Mouse (Mus musculus) limb, embryonic 15.5 days (tissue): ENCODE results near the gene Nudc. TPM values are rescaled to one million over a fixed set of nuclear protein-coding genes. Genes with fewer than 3 reads are reported as not detected.
A peak's percentile ranks its signal among the peaks of the same experiment; 100 is the strongest.

Experiments used
- ATAC-seq: fragments of 200-750 bp; cut with Nextera tagmentation; 2 replicates; pipeline ENCODE4 v1.8.0; 2017; ENCODE audit warnings: low read depth, moderate TSS enrichment; ENCODE audit not compliant: insufficient number of reproducible peaks, low FRiP score, low TSS enrichment
- H3K27ac ChIP-seq: fragments of 300-500 bp; sonication (generic); 2 replicates; pipeline ENCODE4 v1.5.1; 2015; ENCODE audit warnings: moderate library complexity, mild to moderate bottlenecking, inconsistent platforms
- H3K27me3 ChIP-seq: fragments of 300-500 bp; sonication (generic); 2 replicates; pipeline ENCODE4 v1.6.1; 2015; ENCODE audit warnings: inconsistent platforms
- H3K36me3 ChIP-seq: fragments of 300-500 bp; sonication (generic); 2 replicates; pipeline ENCODE4 v1.6.1; 2015; ENCODE audit warnings: inconsistent platforms
- H3K4me1 ChIP-seq: fragments of 300-500 bp; sonication (generic); 2 replicates; pipeline ENCODE4 v1.6.1; 2015; ENCODE audit warnings: inconsistent platforms
- H3K4me2 ChIP-seq: fragments of 300-500 bp; sonication (generic); 2 replicates; pipeline ENCODE4 v1.6.1; 2015; ENCODE audit warnings: mild to moderate bottlenecking, inconsistent platforms
- H3K4me3 ChIP-seq: fragments of 300-500 bp; sonication (generic); 2 replicates; pipeline ENCODE4 v1.5.1; 2015; ENCODE audit warnings: mild to moderate bottlenecking, inconsistent platforms
- H3K9ac ChIP-seq: fragments of 300-500 bp; sonication (generic); 2 replicates; pipeline ENCODE4 v1.6.1; 2015; ENCODE audit warnings: inconsistent platforms
- H3K9me3 ChIP-seq: fragments of 300-500 bp; sonication (generic); 2 replicates; pipeline ENCODE4 v1.6.1; 2016; ENCODE audit warnings: inconsistent platforms
- WGBS: fragments of 180-500 bp; shearing (Covaris S2); methylation state at CpG from one replicate; pipeline ENCODE4 v1.1.7; 2015; 5-methylcytosine and 5-hydroxymethylcytosine counted together
- polyA plus RNA-seq: library from polyadenylated mRNA; unstranded; fragments of >200 nt; fragmentation: Nextera tagmentation; extraction: Ambion mirVana; gene quantifications from 2 replicates; pipeline ENCODE4 v1.2.1, GENCODE M21; 2015

Nudc gene
- polyA plus RNA-seq, 1 experiment from 2014 or later = 247 TPM

DNA sequence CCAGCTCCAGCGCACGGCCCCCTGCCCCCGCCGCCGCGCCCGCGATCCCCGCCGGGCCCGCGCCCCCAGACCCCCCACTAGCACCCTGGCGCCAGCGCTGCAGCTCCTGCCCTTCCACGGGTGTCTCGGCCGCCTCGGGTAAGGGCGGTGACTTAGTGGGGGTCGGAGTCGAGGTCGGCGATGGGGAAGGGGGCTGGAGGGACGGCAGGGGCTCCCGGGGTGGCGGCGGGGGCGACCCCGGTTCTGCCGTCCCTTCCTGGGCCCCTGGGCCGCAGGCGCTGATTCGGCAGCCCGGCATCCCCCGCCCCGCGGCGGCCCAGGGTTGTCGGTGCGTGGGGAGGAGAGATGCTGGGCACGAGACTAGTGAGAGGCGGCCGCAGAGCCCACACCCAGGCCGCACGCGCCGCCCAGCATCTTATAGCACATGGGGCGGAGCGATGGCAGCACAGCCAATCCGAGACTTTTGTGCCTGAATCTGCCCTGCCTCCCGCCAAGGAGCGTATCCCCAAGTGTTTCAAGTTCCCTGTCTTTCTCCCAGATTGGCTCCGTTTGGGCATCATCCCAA is 47.6 kb downstream of the Nudc start, which contains the start of gene Trnp1:
Gene Trnp1, minus strand, starts transcription at position 391 of the 565 bp plus-strand sequence.
- H3K9ac ChIP-seq = peak within 1 kb of the TSS; percentile 56
- peaks cover 70% of the 10 kb centered on the region for H3K27me3 ChIP-seq
- H3K4me1 ChIP-seq = peaks cover 30% of the 10 kb centered on the region
- H3K36me3 ChIP-seq = no peaks in the 10 kb centered on the region
- under 1% methylated on average over 53 of the region's 53 CpGs for WGBS
- H3K4me3 ChIP-seq = peak within 1 kb of the TSS; percentile 65
- H3K4me2 ChIP-seq = peak within 1 kb of the TSS; percentile 99
- no peak within 1 kb of the TSS for H3K27ac ChIP-seq
- ATAC-seq = peak; percentile 87
- no peaks in the 10 kb centered on the region for H3K9me3 ChIP-seq

- H3K36me3 ChIP-seq = no peaks in the 10 kb centered on the region
- WGBS = under 1% methylated on average over 60 of the region's 70 CpGs
- H3K4me3 ChIP-seq = peak overlapping the region; percentile 65
- H3K4me1 ChIP-seq = peaks cover 30% of the 10 kb centered on the region
- H3K9me3 ChIP-seq = no peaks in the 10 kb centered on the region
- peaks cover 67% of the 10 kb centered on the region for H3K27me3 ChIP-seq
- H3K4me2 ChIP-seq = peak overlapping the region; percentile 99
- ATAC-seq = no peak
- H3K9ac ChIP-seq = peak overlapping the region; percentile 56
- H3K27ac ChIP-seq = no peak overlapping the region
Measured at GRCm38 (mm10) chr4:133497461-133498159, 48.2 kb downstream of the Nudc start.

- H3K27ac ChIP-seq = no peak overlapping the region
- no peak for ATAC-seq
- WGBS = 21% methylated on average over 6 of the region's 6 CpGs
- H3K4me3 ChIP-seq = peak overlapping the region; percentile 65
- no peaks in the 10 kb centered on the region for H3K9me3 ChIP-seq
- H3K36me3 ChIP-seq = no peaks in the 10 kb centered on the region
- H3K9ac ChIP-seq = no peak overlapping the region
- peak overlapping the region; percentile 99; the same call in 1 of the 2 replicates for H3K4me2 ChIP-seq
- H3K4me1 ChIP-seq = peaks cover 30% of the 10 kb centered on the region
- H3K27me3 ChIP-seq = peaks cover 67% of the 10 kb centered on the region
Measured at GRCm38 (mm10) chr4:133496738-133497445, 48.9 kb downstream of the Nudc start.

GRCm38 (mm10) chr4:133495711-133496110 is 50.1 kb downstream of the Nudc start:
- no peak for ATAC-seq

DNA sequence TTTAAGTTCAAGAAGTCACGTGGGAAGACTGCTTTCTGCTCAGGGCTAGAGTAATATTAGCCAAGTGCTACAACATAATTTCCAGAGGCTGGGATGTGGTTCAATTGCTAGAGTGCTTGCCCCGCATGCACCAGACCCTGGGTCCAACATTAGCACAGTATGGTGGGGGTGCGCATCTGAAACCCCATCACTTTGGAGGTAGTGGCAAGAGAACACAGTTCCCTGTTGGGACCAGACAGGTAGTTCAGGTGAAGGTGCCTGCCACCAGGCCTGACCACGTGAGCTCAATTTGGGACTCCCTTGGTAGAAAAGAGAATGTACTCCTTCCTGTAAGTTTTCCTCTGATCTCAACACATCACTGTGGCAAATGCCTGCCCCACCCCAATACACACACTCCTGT is 50.9 kb downstream of the Nudc start:
- Histone ChIP-seq H3K9me3 (no peaks in the 10 kb centered on the region), H3K4me1 (peaks cover 34% of the 10 kb centered on the region), H3K27me3 (peaks cover 51% of the 10 kb centered on the region), H3K36me3 (no peaks in the 10 kb centered on the region), H3K27ac (no peak overlapping the region), H3K4me3 (no peak overlapping the region), H3K4me2 (no peak overlapping the region), H3K9ac (no peak overlapping the region)
- ATAC-seq = no peak
- 60% methylated on average over 4 of the region's 4 CpGs for WGBS

More at GRCm38 (mm10) chr4:133495711-133496110, 50.1 kb downstream of the Nudc start:
- H3K4me1 ChIP-seq = peaks cover 34% of the 10 kb centered on the region
- no peak overlapping the region for H3K4me3 ChIP-seq
- no peak overlapping the region for H3K9ac ChIP-seq
- 30% methylated on average over 7 of the region's 7 CpGs for WGBS
- no peak overlapping the region for H3K4me2 ChIP-seq
- H3K27me3 ChIP-seq = peaks cover 59% of the 10 kb centered on the region
- no peak overlapping the region for H3K27ac ChIP-seq
- H3K9me3 ChIP-seq = no peaks in the 10 kb centered on the region
- H3K36me3 ChIP-seq = no peaks in the 10 kb centered on the region

- Histone ChIP-seq H3K27ac (no peak overlapping the region), H3K4me2 (peak overlapping the region; percentile 55), H3K4me3 (peak overlapping the region; percentile 29), H3K27me3 (peaks cover 47% of the 10 kb centered on the region), H3K36me3 (no peaks in the 10 kb centered on the region), H3K9ac (no peak overlapping the region), H3K9me3 (no peaks in the 10 kb centered on the region), H3K4me1 (peaks cover 39% of the 10 kb centered on the region)
- ATAC-seq = no peak
- WGBS = 2% methylated on average over 12 of the region's 12 CpGs
Measured at GRCm38 (mm10) chr4:133494432-133494831, 51.4 kb downstream of the Nudc start.

DNA sequence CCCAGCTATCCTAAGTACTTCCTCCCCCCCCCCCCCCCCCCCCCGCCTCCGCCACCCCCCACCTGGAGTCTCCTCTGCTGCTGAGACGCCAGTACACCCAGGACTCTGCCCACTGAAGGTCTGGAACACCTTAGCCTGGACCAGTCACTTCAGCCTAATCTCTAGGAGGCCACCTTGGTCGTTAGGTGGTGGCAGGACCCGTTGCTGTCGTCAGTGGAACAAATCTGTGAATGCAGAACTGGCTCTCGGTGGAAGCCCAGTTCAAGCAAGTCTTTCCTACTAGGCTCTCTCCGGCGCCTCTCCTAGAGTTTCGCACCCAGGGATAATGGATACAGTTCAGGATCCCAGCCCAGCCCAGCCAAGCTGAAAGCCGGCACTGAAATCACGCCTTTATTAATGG is 51.9 kb downstream of the Nudc start:
- H3K4me1 ChIP-seq = peaks cover 40% of the 10 kb centered on the region
- H3K4me2 ChIP-seq = peak overlapping the region; percentile 55
- H3K27ac ChIP-seq = no peak overlapping the region
- no peaks in the 10 kb centered on the region for H3K9me3 ChIP-seq
- peak overlapping the region; percentile 29 for H3K4me3 ChIP-seq
- ATAC-seq = no peak
- no peaks in the 10 kb centered on the region for H3K36me3 ChIP-seq
- H3K9ac ChIP-seq = no peak overlapping the region
- WGBS = 25% methylated on average over 9 of the region's 12 CpGs
- peaks cover 41% of the 10 kb centered on the region for H3K27me3 ChIP-seq

GRCm38 (mm10) chr4:133491800-133492199 is 54.0 kb downstream of the Nudc start:
- H3K9me3 ChIP-seq = no peaks in the 10 kb centered on the region
- no peaks in the 10 kb centered on the region for H3K36me3 ChIP-seq
- H3K4me1 ChIP-seq = peaks cover 20% of the 10 kb centered on the region
- H3K9ac ChIP-seq = no peak overlapping the region
- no peak overlapping the region for H3K4me2 ChIP-seq
- H3K4me3 ChIP-seq = no peak overlapping the region
- H3K27ac ChIP-seq = no peak overlapping the region
- WGBS = 24% methylated on average over 10 of the region's 10 CpGs
- no peak for ATAC-seq
- peaks cover 21% of the 10 kb centered on the region for H3K27me3 ChIP-seq

DNA sequence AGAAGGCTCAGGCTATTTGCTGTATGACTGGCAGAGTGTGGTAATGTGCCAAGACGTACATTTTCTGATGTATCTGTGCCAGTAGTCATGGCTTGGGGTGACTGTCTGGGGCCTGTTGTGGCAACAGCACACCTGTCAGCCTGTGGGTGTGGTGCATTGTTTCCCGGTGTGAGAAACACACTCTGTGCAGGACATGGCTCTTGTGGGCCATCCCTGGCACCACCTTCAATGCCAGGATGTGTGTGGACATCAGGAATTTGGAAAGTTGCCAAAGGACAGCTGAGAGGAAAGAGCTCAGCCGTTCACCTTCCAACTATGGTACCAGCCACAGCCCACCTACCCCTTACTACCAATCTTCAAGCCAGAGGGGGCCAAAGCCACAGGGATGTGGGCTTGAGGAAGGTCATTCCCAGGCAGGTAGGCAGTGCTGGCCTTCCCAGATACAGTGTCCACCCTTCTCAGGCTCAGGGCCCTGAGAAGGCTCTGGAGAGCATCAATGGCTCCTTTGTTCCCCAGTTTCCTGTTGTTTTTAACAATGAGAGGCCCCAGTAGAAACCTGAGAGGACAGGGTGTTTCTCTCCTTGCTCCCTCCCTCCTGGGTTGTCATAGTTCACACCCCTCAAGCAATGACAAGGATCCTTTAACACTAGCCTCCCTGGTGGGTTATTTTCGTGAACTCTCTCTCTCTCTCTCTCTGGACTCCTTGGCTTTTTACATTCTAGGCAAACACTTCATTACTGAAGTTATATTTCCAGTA is 56.1 kb downstream of the Nudc start:
- H3K4me3 ChIP-seq = no peak overlapping the region
- no peak for ATAC-seq
- H3K4me2 ChIP-seq = no peak overlapping the region
- no peaks in the 10 kb centered on the region for H3K36me3 ChIP-seq
- no peak overlapping the region for H3K9ac ChIP-seq
- peaks cover 2% of the 10 kb centered on the region; the same call in 1 of the 2 replicates for H3K27me3 ChIP-seq
- 52% methylated on average over 4 of the region's 4 CpGs for WGBS
- no peak overlapping the region for H3K27ac ChIP-seq
- peaks cover 19% of the 10 kb centered on the region for H3K4me1 ChIP-seq
- no peaks in the 10 kb centered on the region for H3K9me3 ChIP-seq

DNA sequence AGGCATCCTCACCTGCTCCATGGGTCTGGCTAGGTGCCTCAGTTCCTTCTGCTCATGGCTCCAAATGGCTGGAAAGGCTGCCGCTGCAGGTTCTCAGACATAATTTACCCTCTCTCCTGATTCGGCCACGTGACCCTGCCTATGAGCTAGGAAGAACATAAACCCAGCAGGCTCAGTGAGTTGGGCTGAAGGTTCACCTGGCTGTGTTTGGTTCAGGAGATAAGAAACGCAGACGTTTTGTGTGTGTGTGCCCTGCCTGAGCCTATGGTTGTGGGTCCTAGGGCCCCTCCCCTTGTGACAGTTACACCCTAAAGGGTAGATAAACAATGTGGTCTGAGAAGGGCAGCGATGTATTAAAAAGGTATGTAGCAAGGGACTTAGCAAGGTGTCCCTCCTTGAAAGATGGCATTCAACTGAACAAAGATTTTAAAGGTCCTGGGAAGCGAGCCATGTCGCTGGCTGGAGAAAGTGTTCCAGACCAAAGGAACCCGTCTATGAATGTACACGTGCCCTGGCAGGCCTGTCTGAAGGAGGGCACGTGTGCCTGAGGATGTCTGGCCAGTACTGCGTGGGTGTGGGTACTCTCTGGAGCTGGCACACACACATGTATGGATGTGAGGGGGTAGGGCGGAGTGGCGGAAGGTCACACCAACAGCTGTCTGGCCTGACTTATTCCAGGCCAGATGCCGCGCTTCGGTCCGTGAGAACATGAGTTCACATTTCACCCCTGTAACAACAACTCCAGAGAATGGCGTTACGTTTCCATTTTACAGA is 57.0 kb downstream of the Nudc start:
- H3K4me2 ChIP-seq = no peak overlapping the region
- no peak overlapping the region for H3K9ac ChIP-seq
- ATAC-seq = no peak
- H3K4me1 ChIP-seq = peaks cover 22% of the 10 kb centered on the region
- no peaks in the 10 kb centered on the region for H3K36me3 ChIP-seq
- H3K4me3 ChIP-seq = no peak overlapping the region
- H3K27ac ChIP-seq = no peak overlapping the region
- WGBS = 67% methylated on average over 20 of the region's 20 CpGs
- H3K9me3 ChIP-seq = no peaks in the 10 kb centered on the region
- 0 out of 2 replicates have a peak, but pooled peaks cover 4% of the 10 kb centered on the region for H3K27me3 ChIP-seq
